Mouse (Mus musculus) limb, embryonic 10.5 days (tissue): ENCODE measurements around the gene Fam155a. TPM values are rescaled to one million over a fixed set of nuclear protein-coding genes. Genes with fewer than 3 reads are reported as not detected.

Source experiments
- DNase-seq: peaks from one replicate; pipeline ENCODE4 v3.0.0-alpha.2; 2017; ENCODE audit warnings: low spot score
- H3K27ac ChIP-seq: fragments of 300-500 bp; sonication (generic); 2 replicates; pipeline ENCODE4 v1.5.1; 2016; ENCODE audit warnings: mild to moderate bottlenecking
- H3K27me3 ChIP-seq: fragments of 300-500 bp; sonication (generic); 2 replicates; pipeline ENCODE4 v1.6.1; 2016; ENCODE audit warnings: low read depth, mild to moderate bottlenecking; ENCODE audit not compliant: poor library complexity, severe bottlenecking
- H3K36me3 ChIP-seq: fragments of 300-500 bp; sonication (generic); 2 replicates; pipeline ENCODE4 v1.6.1; 2016; ENCODE audit warnings: mild to moderate bottlenecking, moderate library complexity
- H3K4me1 ChIP-seq: fragments of 300-500 bp; sonication (generic); 2 replicates; pipeline ENCODE4 v1.6.1; 2016
- H3K4me3 ChIP-seq: fragments of 300-500 bp; sonication (generic); 2 replicates; pipeline ENCODE4 v1.5.1; 2016; ENCODE audit warnings: mild to moderate bottlenecking, moderate library complexity
- H3K9me3 ChIP-seq: fragments of 300-500 bp; sonication (generic); replicated peaks from 2 replicates; pipeline ENCODE4 v1.6.1; 2016; ENCODE audit warnings: mild to moderate bottlenecking
- WGBS: fragments of 180-500 bp; shearing (Covaris S2); methylation state at CpG from one replicate; pipeline ENCODE4 v1.1.7; 2016; 5-methylcytosine and 5-hydroxymethylcytosine counted together
- polyA plus RNA-seq: library from polyadenylated mRNA; unstranded; fragments of >200 nt; fragmentation: Nextera tagmentation; extraction: Ambion mirVana; gene quantifications from 2 replicates; pipeline ENCODE4 v1.2.1, GENCODE M21; 2016

The Fam155a gene
- polyA plus RNA-seq, 1 experiment from 2014 or later, result 0.19 TPM

DNA sequence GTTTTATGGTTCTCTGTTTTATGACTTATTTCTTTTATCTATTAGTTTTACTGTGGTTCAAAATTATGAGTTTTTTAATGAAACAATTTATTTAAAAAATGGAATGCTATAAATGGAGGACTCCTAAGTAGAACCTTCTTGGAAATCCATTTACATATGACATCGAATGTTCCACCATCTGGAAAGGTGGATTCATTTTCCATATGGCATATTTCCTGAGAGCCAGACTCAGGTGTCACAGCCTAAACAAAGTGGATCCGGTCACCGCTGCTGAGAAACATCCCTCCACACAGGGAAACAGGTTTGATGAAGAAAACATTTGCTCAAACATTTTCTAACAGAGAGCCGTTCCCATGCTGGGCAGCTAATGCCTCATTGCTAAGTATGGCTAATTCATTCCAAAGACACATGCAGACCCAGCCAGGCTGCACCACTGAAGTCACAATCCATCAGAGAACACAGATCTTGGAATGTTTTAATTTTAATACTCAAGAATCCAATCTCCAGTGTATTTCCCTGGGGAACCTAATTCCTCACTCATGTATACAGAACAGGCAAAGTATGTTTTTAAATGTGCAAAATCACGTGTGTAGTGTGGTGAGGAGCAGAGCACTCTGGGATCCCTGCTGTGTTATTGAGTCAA lies 235.1 kb downstream of the Fam155a start:
- no peaks in the 10 kb centered on the region for H3K4me1 ChIP-seq
- no peak overlapping the region for H3K27ac ChIP-seq
- WGBS, result 85% methylated on average over 5 of the region's 5 CpGs
- no peaks in the 10 kb centered on the region for H3K27me3 ChIP-seq
- no peaks in the 10 kb centered on the region for H3K9me3 ChIP-seq
- no peak for DNase-seq
- H3K36me3 ChIP-seq, result no peaks in the 10 kb centered on the region
- no peak overlapping the region for H3K4me3 ChIP-seq

- 92% methylated on average over 3 of the region's 3 CpGs for WGBS
- Histone ChIP-seq H3K27me3 (no peaks in the 10 kb centered on the region), H3K4me3 (no peak overlapping the region), H3K27ac (no peak overlapping the region), H3K36me3 (no peaks in the 10 kb centered on the region), H3K4me1 (no peaks in the 10 kb centered on the region), H3K9me3 (no peaks in the 10 kb centered on the region)
- DNase-seq, result no peak
Measured at GRCm38 (mm10) chr8:9526515-9526914, 244.4 kb downstream of the Fam155a start.

- no peak overlapping the region for H3K4me3 ChIP-seq
- 82% methylated on average over 2 of the region's 2 CpGs for WGBS
- no peaks in the 10 kb centered on the region for H3K9me3 ChIP-seq
Measured at GRCm38 (mm10) chr8:9521577-9521976, 249.4 kb downstream of the Fam155a start.

DNA sequence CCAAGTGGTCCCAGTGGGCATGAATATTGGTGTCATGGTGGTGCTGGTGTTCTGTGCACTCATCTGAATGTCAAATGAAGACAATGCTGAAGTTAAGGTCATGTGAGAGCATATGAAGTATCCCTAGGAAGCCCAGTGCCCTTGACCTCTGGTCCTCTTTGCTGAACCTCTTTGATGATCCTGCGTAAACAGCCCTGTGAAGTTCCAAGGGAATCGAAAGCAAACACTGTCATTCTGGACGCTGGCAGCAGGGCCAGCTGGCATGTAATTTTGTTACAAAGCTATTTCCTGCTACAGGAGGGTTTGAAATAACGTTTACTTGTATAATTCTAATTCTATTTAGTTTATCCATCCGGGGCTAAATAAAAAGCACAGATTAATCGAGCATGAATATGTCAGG lies 270.2 kb downstream of the Fam155a start:
- Histone ChIP-seq H3K9me3 (no peaks in the 10 kb centered on the region), H3K36me3 (no peaks in the 10 kb centered on the region), H3K27me3 (no peaks in the 10 kb centered on the region), H3K27ac (no peak overlapping the region), H3K4me3 (no peak overlapping the region), H3K4me1 (no peaks in the 10 kb centered on the region)
- no peak for DNase-seq
- WGBS, result 60% methylated on average over 6 of the region's 6 CpGs

More at GRCm38 (mm10) chr8:9521577-9521976, 249.4 kb downstream of the Fam155a start:
- Histone ChIP-seq H3K27me3 (no peaks in the 10 kb centered on the region), H3K4me1 (no peaks in the 10 kb centered on the region), H3K27ac (no peak overlapping the region), H3K36me3 (no peaks in the 10 kb centered on the region)
- no peak for DNase-seq

DNA sequence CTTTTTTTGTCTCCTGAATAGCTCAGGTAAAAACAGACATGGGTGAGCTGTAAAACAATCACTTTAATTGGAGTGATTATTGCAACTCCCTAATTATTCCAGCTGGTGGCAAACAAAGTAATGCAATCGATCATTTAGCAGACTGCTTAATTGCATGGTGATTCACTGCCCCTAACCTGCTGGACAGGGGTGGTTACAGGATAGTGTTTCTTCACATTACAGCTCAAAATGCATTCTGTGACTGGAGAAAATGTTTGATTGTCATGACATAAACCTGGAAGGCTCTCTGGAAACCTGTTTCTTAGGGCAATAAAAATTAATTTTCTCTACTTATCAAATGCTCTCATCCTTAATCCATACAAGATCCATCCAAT lies 276.7 kb downstream of the Fam155a start:
- Histone ChIP-seq H3K4me3 (no peak overlapping the region), H3K27me3 (no peaks in the 10 kb centered on the region), H3K27ac (no peak overlapping the region), H3K4me1 (peaks cover 5% of the 10 kb centered on the region; the same call in 1 of the 2 replicates), H3K36me3 (no peaks in the 10 kb centered on the region), H3K9me3 (no peaks in the 10 kb centered on the region)
- no peak for DNase-seq
- WGBS, result 30% methylated on average over 1 of the region's 1 CpGs

DNA sequence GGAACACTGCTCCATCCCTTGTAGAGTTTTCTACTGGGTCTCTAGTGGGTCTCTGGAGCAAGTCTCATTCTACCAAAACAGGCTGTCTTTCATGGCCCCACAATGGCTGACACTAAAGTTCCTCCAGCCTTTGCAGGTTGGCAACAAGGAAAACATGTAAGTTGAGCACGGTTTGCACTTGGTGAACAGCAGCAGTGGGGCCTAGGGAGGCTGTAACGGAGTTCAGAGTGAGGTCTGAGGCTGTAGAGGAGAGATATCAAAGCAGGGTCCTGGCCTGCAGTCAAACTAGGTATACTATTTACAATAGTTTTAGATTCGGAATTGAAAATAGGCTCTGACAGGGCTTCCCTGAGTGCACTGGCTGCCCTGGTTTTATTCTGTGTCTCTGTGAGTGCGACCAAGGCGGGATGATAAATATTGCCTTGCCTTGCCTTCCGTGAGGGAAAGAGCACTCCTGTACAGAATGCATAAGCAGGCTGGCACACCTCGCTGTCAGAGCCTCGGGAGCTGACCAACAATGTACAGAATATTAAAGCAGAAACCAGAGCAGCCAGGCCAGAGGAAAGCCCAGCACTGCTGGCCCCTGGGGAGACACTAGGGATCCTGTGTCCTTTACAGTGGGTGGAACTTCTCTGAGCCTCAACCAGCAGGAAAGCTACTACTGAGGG lies 277.3 kb downstream of the Fam155a start:
- H3K4me3 ChIP-seq, result no peak overlapping the region
- no peak overlapping the region for H3K27ac ChIP-seq
- no peaks in the 10 kb centered on the region for H3K27me3 ChIP-seq
- H3K9me3 ChIP-seq, result no peaks in the 10 kb centered on the region
- no peak for DNase-seq
- 69% methylated on average over 8 of the region's 8 CpGs for WGBS
- peaks cover 5% of the 10 kb centered on the region; the same call in 1 of the 2 replicates for H3K4me1 ChIP-seq
- H3K36me3 ChIP-seq, result no peaks in the 10 kb centered on the region

- H3K9me3 ChIP-seq, result no peaks in the 10 kb centered on the region
- 82% methylated on average over 5 of the region's 5 CpGs for WGBS
- H3K36me3 ChIP-seq, result no peaks in the 10 kb centered on the region
- no peak overlapping the region for H3K4me3 ChIP-seq
- no peaks in the 10 kb centered on the region for H3K27me3 ChIP-seq
- DNase-seq, result no peak
- H3K4me1 ChIP-seq, result no peaks in the 10 kb centered on the region
- H3K27ac ChIP-seq, result no peak overlapping the region
Measured at GRCm38 (mm10) chr8:9482565-9482964, 288.4 kb downstream of the Fam155a start.

GRCm38 (mm10) chr8:9471290-9471689 lies 299.7 kb downstream of the Fam155a start:
- Histone ChIP-seq H3K27me3 (no peaks in the 10 kb centered on the region), H3K4me3 (no peak overlapping the region), H3K4me1 (no peaks in the 10 kb centered on the region), H3K36me3 (no peaks in the 10 kb centered on the region), H3K27ac (no peak overlapping the region), H3K9me3 (no peaks in the 10 kb centered on the region)
- DNase-seq, result no peak
- 73% methylated on average over 5 of the region's 5 CpGs for WGBS

DNA sequence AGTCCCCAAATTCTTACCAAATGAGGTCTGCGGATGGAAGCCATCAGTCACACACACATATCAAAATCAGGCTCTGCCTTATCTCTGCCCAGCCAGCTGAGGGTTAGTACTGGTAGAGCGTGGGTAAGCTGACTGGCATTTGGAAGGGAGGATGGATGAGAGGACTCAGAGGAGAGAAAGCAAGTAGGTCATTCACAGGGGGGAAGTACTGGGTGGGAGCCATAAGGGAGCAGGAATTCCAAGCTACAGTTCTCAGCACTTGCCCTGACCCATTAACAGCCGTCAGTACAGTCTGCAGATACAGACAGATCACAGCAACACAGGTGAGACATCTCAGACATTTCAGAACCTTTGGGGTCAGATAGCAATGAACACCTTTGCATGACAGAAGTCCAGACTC lies 300.8 kb downstream of the Fam155a start:
- H3K4me3 ChIP-seq, result no peak overlapping the region
- no peaks in the 10 kb centered on the region for H3K36me3 ChIP-seq
- H3K9me3 ChIP-seq, result no peaks in the 10 kb centered on the region
- DNase-seq, result no peak
- no peak overlapping the region for H3K27ac ChIP-seq
- no peaks in the 10 kb centered on the region for H3K27me3 ChIP-seq
- WGBS, result 76% methylated on average over 3 of the region's 3 CpGs
- H3K4me1 ChIP-seq, result no peaks in the 10 kb centered on the region

DNA sequence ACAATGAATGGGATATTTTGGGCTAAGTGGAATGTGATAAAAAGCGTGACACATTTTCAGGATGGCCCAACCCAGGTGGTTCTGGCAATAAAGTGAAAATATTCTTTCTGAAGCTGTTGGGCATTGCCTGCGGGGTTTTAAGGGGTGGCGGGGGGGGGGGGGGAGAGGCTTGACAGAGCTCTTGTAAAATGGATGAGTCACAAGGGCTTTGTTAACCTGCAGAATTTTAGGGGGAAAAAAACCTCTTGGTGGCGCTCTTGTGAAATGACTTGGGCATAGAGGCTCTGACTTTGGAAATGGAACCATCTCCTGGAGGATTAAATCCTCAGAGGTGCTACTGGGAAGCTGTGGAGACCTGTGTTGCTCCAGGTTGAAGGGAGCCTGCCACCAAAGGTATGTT lies 309.9 kb downstream of the Fam155a start:
- Histone ChIP-seq H3K9me3 (no peaks in the 10 kb centered on the region), H3K27me3 (no peaks in the 10 kb centered on the region), H3K4me3 (no peak overlapping the region), H3K27ac (no peak overlapping the region), H3K4me1 (0 out of 2 replicates have a peak, but pooled peaks cover 5% of the 10 kb centered on the region), H3K36me3 (no peaks in the 10 kb centered on the region)
- no peak for DNase-seq
- 74% methylated on average over 4 of the region's 4 CpGs for WGBS

- Histone ChIP-seq H3K36me3 (no peaks in the 10 kb centered on the region), H3K27me3 (no peaks in the 10 kb centered on the region), H3K9me3 (no peaks in the 10 kb centered on the region), H3K27ac (no peak overlapping the region), H3K4me3 (no peak overlapping the region), H3K4me1 (0 out of 2 replicates have a peak, but pooled peaks cover 5% of the 10 kb centered on the region)
- 82% methylated on average over 2 of the region's 2 CpGs for WGBS
- DNase-seq, result no peak
Measured at GRCm38 (mm10) chr8:9460707-9461106, 310.3 kb downstream of the Fam155a start.

DNA sequence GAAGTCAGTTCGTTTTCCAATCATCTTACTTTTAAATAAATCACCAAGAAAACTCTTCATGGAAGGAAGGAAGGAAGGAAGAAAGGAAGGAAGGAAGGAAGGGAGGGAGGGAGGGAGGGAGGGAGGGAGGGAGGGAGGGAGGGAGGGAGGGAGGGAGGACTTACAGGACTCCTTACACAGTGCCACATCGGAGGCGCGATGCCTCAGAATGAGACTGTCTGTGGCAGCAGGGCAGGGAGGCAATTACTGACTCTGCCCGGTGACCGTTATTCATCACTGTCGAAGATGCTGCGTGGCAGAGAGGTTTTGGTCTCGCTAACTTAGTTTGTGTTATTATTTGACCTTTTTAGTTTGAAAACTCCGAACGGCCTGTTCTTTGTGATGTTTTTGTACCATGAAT lies 312.3 kb downstream of the Fam155a start:
- no peak overlapping the region for H3K27ac ChIP-seq
- 0 out of 2 replicates have a peak, but pooled peaks cover 5% of the 10 kb centered on the region for H3K4me1 ChIP-seq
- WGBS, result 59% methylated on average over 11 of the region's 11 CpGs
- DNase-seq, result no peak
- H3K9me3 ChIP-seq, result no peaks in the 10 kb centered on the region
- no peaks in the 10 kb centered on the region for H3K27me3 ChIP-seq
- no peaks in the 10 kb centered on the region for H3K36me3 ChIP-seq
- no peak overlapping the region for H3K4me3 ChIP-seq

- no peaks in the 10 kb centered on the region for H3K36me3 ChIP-seq
- no peaks in the 10 kb centered on the region for H3K27me3 ChIP-seq
- H3K4me3 ChIP-seq, result no peak overlapping the region
- no peak overlapping the region for H3K27ac ChIP-seq
- no peak for DNase-seq
- H3K9me3 ChIP-seq, result no peaks in the 10 kb centered on the region
- 83% methylated on average over 4 of the region's 4 CpGs for WGBS
- 0 out of 2 replicates have a peak, but pooled peaks cover 5% of the 10 kb centered on the region for H3K4me1 ChIP-seq
Measured at GRCm38 (mm10) chr8:9455138-9455537, 315.8 kb downstream of the Fam155a start.
